Mouse (Mus musculus) cerebellum, adult 11-12 months (tissue): ENCODE measurements around the gene Epas1.

Source experiments
- DNase-seq: peaks from one replicate; pipeline ENCODE4 v3.0.0; 2022

The Epas1 gene

GRCm38 (mm10) chr17:86757621-86758020 lies 4.1 kb downstream of the Epas1 start:
- DNase-seq, result no peak

- DNase-seq, result no peak
Measured at GRCm38 (mm10) chr17:86761859-86762258, 8.4 kb downstream of the Epas1 start.

GRCm38 (mm10) chr17:86762479-86763242 lies 9.2 kb downstream of the Epas1 start:
- DNase-seq, result no peak

- DNase-seq, result no peak
Measured at GRCm38 (mm10) chr17:86765762-86766404, 12.4 kb downstream of the Epas1 start.

- DNase-seq, result no peak
Measured at GRCm38 (mm10) chr17:86766412-86766811, 12.9 kb downstream of the Epas1 start.

- DNase-seq, result no peak
Measured at GRCm38 (mm10) chr17:86768596-86768995, 15.1 kb downstream of the Epas1 start.

- no peak for DNase-seq
Measured at GRCm38 (mm10) chr17:86769330-86770211, 16.1 kb downstream of the Epas1 start.

GRCm38 (mm10) chr17:86770848-86771247 lies 17.3 kb downstream of the Epas1 start:
- no peak for DNase-seq

GRCm38 (mm10) chr17:86772035-86772434 lies 18.5 kb downstream of the Epas1 start:
- DNase-seq, result no peak

GRCm38 (mm10) chr17:86772929-86773588 lies 19.6 kb downstream of the Epas1 start:
- no peak for DNase-seq

- DNase-seq, result no peak
Measured at GRCm38 (mm10) chr17:86776538-86776937, 23.0 kb downstream of the Epas1 start.

- no peak for DNase-seq
Measured at GRCm38 (mm10) chr17:86778147-86778546, 24.6 kb downstream of the Epas1 start.

GRCm38 (mm10) chr17:86779191-86780130 lies 26.0 kb downstream of the Epas1 start:
- DNase-seq, result no peak

- DNase-seq, result no peak
Measured at GRCm38 (mm10) chr17:86780708-86781318, 27.3 kb downstream of the Epas1 start.

GRCm38 (mm10) chr17:86781755-86782400 lies 28.4 kb downstream of the Epas1 start:
- peak; percentile 40 for DNase-seq

- DNase-seq, result no peak
Measured at GRCm38 (mm10) chr17:86784405-86784977, 31.0 kb downstream of the Epas1 start.

- DNase-seq, result no peak
Measured at GRCm38 (mm10) chr17:86785612-86786011, 32.1 kb downstream of the Epas1 start.

- DNase-seq, result no peak
Measured at GRCm38 (mm10) chr17:86786496-86786895, 33.0 kb downstream of the Epas1 start.

- DNase-seq, result no peak
Measured at GRCm38 (mm10) chr17:86787805-86788204, 34.3 kb downstream of the Epas1 start.

GRCm38 (mm10) chr17:86788316-86788715 lies 34.8 kb downstream of the Epas1 start:
- DNase-seq, result no peak
